Mouse (Mus musculus) ES-E14 (cell line): ENCODE measurements around the gene Slc5a1. TPM values are rescaled to one million over a fixed set of nuclear protein-coding genes. Genes with fewer than 3 reads are reported as not detected.

ENCODE experiments used
- DNase-seq: peaks from one replicate; pipeline ENCODE4 v3.0.0-alpha.2; 2013; ENCODE audit warnings: low read depth, low spot score
- H3K27ac ChIP-seq: 2 replicates; pipeline ENCODE4 v1.5.1; 2012; ENCODE audit warnings: low read depth, mild to moderate bottlenecking, low read length, moderate library complexity, mixed read lengths; ENCODE audit not compliant: poor library complexity, insufficient read depth, severe bottlenecking
- H3K36me3 ChIP-seq: 2 replicates; pipeline ENCODE4 v1.6.1; 2012; ENCODE audit warnings: mild to moderate bottlenecking, low read length, moderate library complexity, mixed read lengths; ENCODE audit not compliant: control insufficient read depth, poor library complexity, insufficient read depth, severe bottlenecking
- H3K4me1 ChIP-seq, 2 experiments: fragments of 150-350 bp in 1 of 2; sonication (generic) in 1 of 2; 2 replicates each; pipeline ENCODE4 v1.6.1; 2012; ENCODE audit warnings: low read length in 2 of 2, mild to moderate bottlenecking in 1 of 2, mixed read lengths in 1 of 2; ENCODE audit not compliant: control insufficient read depth in 2 of 2, insufficient read depth in 2 of 2, poor library complexity in 1 of 2
- H3K4me3 ChIP-seq, 2 experiments: fragments of 150-350 bp in 1 of 2; sonication (generic) in 1 of 2; 2 replicates each; pipeline ENCODE4 v1.5.1; 2012; ENCODE audit warnings: low read length in 2 of 2, low read depth in 1 of 2, mild to moderate bottlenecking in 1 of 2, mixed read lengths in 1 of 2; ENCODE audit not compliant: insufficient read depth in 1 of 2, poor library complexity in 1 of 2, severe bottlenecking in 1 of 2
- H3K9ac ChIP-seq: 2 replicates; pipeline ENCODE4 v1.6.1; 2012; ENCODE audit warnings: low read depth, mild to moderate bottlenecking, low read length, mixed read lengths; ENCODE audit not compliant: poor library complexity, insufficient read depth, severe bottlenecking
- H3K9me3 ChIP-seq: fragments of 150-350 bp; sonication (generic); 2 replicates; pipeline ENCODE4 v1.6.1; 2012; ENCODE audit warnings: low read depth, mild to moderate bottlenecking, low read length; ENCODE audit not compliant: control insufficient read depth, insufficient read depth
- CHD2 ChIP-seq: IDR thresholded peaks from 2 replicates; pipeline ENCODE4 v1.6.1; 2014; ENCODE audit warnings: mild to moderate bottlenecking, low read depth, low read length, inconsistent platforms
- HCFC1 ChIP-seq: IDR thresholded peaks from 2 replicates; pipeline ENCODE4 v1.6.1; 2012; ENCODE audit warnings: low read length, inconsistent platforms, borderline replicate concordance; ENCODE audit not compliant: insufficient read depth
- MAFK ChIP-seq: IDR thresholded peaks from 2 replicates; pipeline ENCODE4 v1.6.1; 2014; ENCODE audit warnings: mild to moderate bottlenecking, low read depth, low read length, inconsistent platforms; ENCODE audit not compliant: insufficient read depth
- ZC3H11A ChIP-seq: IDR thresholded peaks from 2 replicates; pipeline ENCODE4 v1.6.1; 2012; ENCODE audit warnings: low read depth, mild to moderate bottlenecking, inconsistent platforms, low read length, borderline replicate concordance
- ZNF384 ChIP-seq: IDR thresholded peaks from 2 replicates; pipeline ENCODE4 v1.6.1; 2012; ENCODE audit warnings: low read depth, low read length, inconsistent platforms
- in situ Hi-C, 2 experiments: fragments of 600-800 bp; cut with MboI; formaldehyde crosslinking; loops; one replicate each; pipeline ENCODE4 v1.15.1; 2025; ENCODE audit warnings: low sequenced_read_pairs in 2 of 2, inconsistent platforms in 1 of 2; ENCODE audit not compliant: unreplicated experiment in 2 of 2
- total RNA-seq: library from RNA; depleted of rRNA; stranded (reverse); fragments of 300-350 nt; gene quantifications from 2 replicates; pipeline ENCODE4 v1.2.3, GENCODE M21; 2012; rRNA removed

Gene Slc5a1
- total RNA-seq, 1 experiment: 4.0 TPM

- no peak overlapping the region for H3K27ac ChIP-seq
- H3K4me3 ChIP-seq: no peak overlapping the region
- H3K4me1 ChIP-seq: no peaks in the 10 kb centered on the region
- TF ChIP-seq ZC3H11A (no peak), CHD2 (no peak), HCFC1 (no peak), MAFK (no peak), ZNF384 (no peak)
- in situ Hi-C loops: no loop called here
- no peaks in the 10 kb centered on the region for H3K9me3 ChIP-seq
- H3K9ac ChIP-seq: no peak overlapping the region
- no peaks in the 10 kb centered on the region for H3K36me3 ChIP-seq
- DNase-seq: no peak
Measured at GRCm38 (mm10) chr5:33207136-33207535, 103.1 kb downstream of the Slc5a1 start.

- no peak overlapping the region for H3K27ac ChIP-seq
- H3K9ac ChIP-seq: no peak overlapping the region
- H3K9me3 ChIP-seq: no peaks in the 10 kb centered on the region
- no peaks in the 10 kb centered on the region for H3K36me3 ChIP-seq
- TF ChIP-seq HCFC1 (no peak), MAFK (no peak), ZNF384 (no peak)
- H3K4me3 ChIP-seq: no peak overlapping the region
- no peaks in the 10 kb centered on the region for H3K4me1 ChIP-seq
- DNase-seq: no peak
- in situ Hi-C loops: no loop called here
Measured at GRCm38 (mm10) chr5:33208533-33209245, 104.7 kb downstream of the Slc5a1 start.

- TF ChIP-seq ZC3H11A (no peak), CHD2 (no peak), MAFK (no peak), HCFC1 (no peak), ZNF384 (no peak)
- H3K9ac ChIP-seq: no peak overlapping the region
- 0 out of 4 replicates have a peak, but pooled peaks cover 0 to 4% of the 10 kb centered on the region in 2 experiments for H3K4me1 ChIP-seq
- in situ Hi-C loops: no loop called here
- DNase-seq: no peak
- H3K36me3 ChIP-seq: no peaks in the 10 kb centered on the region
- H3K4me3 ChIP-seq: no peak overlapping the region
- H3K27ac ChIP-seq: no peak overlapping the region
- no peaks in the 10 kb centered on the region for H3K9me3 ChIP-seq
Measured at GRCm38 (mm10) chr5:33210515-33210914, 106.5 kb downstream of the Slc5a1 start.

GRCm38 (mm10) chr5:33211254-33211653, 107.2 kb downstream of the Slc5a1 start:
- in situ Hi-C loops: no loop called here
- no peaks in the 10 kb centered on the region for H3K9me3 ChIP-seq
- TF ChIP-seq CHD2: no peak
- no peak for TF ChIP-seq ZC3H11A
- TF ChIP-seq HCFC1: no peak
- no peak for TF ChIP-seq ZNF384
- H3K4me1 ChIP-seq: peaks cover 0 to 8% of the 10 kb centered on the region in 2 experiments; a peak in 2 of 4 replicates
- no peak for DNase-seq
- no peak overlapping the region for H3K4me3 ChIP-seq
- H3K36me3 ChIP-seq: no peaks in the 10 kb centered on the region
- H3K9ac ChIP-seq: no peak overlapping the region
- no peak overlapping the region for H3K27ac ChIP-seq

Other genes with a start within 250 kb of the Slc5a1 start
- 21.9 and 23.1 TPM in 2 replicates for gene Prr14l, start 250.0 kb upstream of the Slc5a1 start, total RNA-seq
- 27.2 and 27.5 TPM in 2 replicates for gene Depdc5, start 240.5 kb upstream of the Slc5a1 start, total RNA-seq
- 59.4 and 99.0 TPM in 2 replicates for gene Ywhah, start 85.4 kb upstream of the Slc5a1 start, total RNA-seq
- gene Spon2, start 114.2 kb downstream of the Slc5a1 start, total RNA-seq: 2.5 and 2.8 TPM in 2 replicates
- 70.0 and 91.2 TPM in 2 replicates for gene Ctbp1, start 170.8 kb downstream of the Slc5a1 start, total RNA-seq
- gene Maea, start 231.3 kb downstream of the Slc5a1 start, total RNA-seq: 79.2 and 90.2 TPM in 2 replicates